Mouse (Mus musculus) forebrain, embryonic 14.5 days (tissue): ENCODE measurements around the gene Hyal2. TPM values are rescaled to one million over a fixed set of nuclear protein-coding genes. Genes with fewer than 3 reads are reported as not detected.

Source experiments
- ATAC-seq: fragments of 200-750 bp; cut with Nextera tagmentation; 2 replicates; pipeline ENCODE4 v1.8.0; 2017; ENCODE audit warnings: mild to moderate bottlenecking, moderate library complexity
- DNase-seq: peaks from one replicate; pipeline ENCODE4 v3.0.0-alpha.2; 2015; ENCODE audit warnings: low spot score
- H3K27ac ChIP-seq: fragments of 300-500 bp; sonication (generic); 2 replicates; pipeline ENCODE4 v1.5.1; 2014; ENCODE audit warnings: low read depth, mild to moderate bottlenecking, control low read depth, low read length, moderate library complexity
- H3K27me3 ChIP-seq: fragments of 300-500 bp; sonication (generic); replicated peaks from 2 replicates; pipeline ENCODE4 v1.6.1; 2014; ENCODE audit warnings: low read length, control low read depth, mixed read lengths; ENCODE audit not compliant: control insufficient read depth, insufficient read depth
- H3K36me3 ChIP-seq: fragments of 300-500 bp; sonication (generic); 2 replicates; pipeline ENCODE4 v1.6.1; 2014; ENCODE audit warnings: low read length, control low read depth; ENCODE audit not compliant: control insufficient read depth, insufficient read depth
- H3K4me1 ChIP-seq: fragments of 300-500 bp; sonication (generic); 2 replicates; pipeline ENCODE4 v1.6.1; 2014; ENCODE audit warnings: antibody characterized with exemption, low read length, control low read depth; ENCODE audit not compliant: control insufficient read depth, insufficient read depth
- H3K4me2 ChIP-seq: fragments of 300-500 bp; sonication (generic); 2 replicates; pipeline ENCODE4 v1.6.1; 2014; ENCODE audit warnings: mild to moderate bottlenecking, control low read depth, low read length
- H3K4me3 ChIP-seq: fragments of 300-500 bp; sonication (generic); 2 replicates; pipeline ENCODE4 v1.5.1; 2014; ENCODE audit warnings: low read depth, low read length, control low read depth
- H3K9ac ChIP-seq: fragments of 300-500 bp; sonication (generic); 2 replicates; pipeline ENCODE4 v1.6.1; 2014; ENCODE audit warnings: mild to moderate bottlenecking, low read length, control low read depth, moderate library complexity
- H3K9me3 ChIP-seq: fragments of 300-500 bp; sonication (generic); replicated peaks from 2 replicates; pipeline ENCODE4 v1.6.1; 2016; ENCODE audit warnings: low read length, control low read depth, mixed read lengths; ENCODE audit not compliant: control insufficient read depth
- WGBS: fragments of 180-500 bp; shearing (Covaris S2); extraction: QIAGEN DNeasy Blood & Tissue Kit; methylation state at CpG from one replicate; pipeline ENCODE4 v1.1.7; 2014; 5-methylcytosine and 5-hydroxymethylcytosine counted together
- polyA plus RNA-seq: library from polyadenylated mRNA; unstranded; fragments of >200 nt; fragmentation: Nextera tagmentation; extraction: Ambion mirVana; gene quantifications from 2 replicates; pipeline ENCODE4 v1.2.1, GENCODE M21; 2014

Gene Hyal2
- polyA plus RNA-seq, 1 experiment from 2014 or later: 109 TPM

DNA sequence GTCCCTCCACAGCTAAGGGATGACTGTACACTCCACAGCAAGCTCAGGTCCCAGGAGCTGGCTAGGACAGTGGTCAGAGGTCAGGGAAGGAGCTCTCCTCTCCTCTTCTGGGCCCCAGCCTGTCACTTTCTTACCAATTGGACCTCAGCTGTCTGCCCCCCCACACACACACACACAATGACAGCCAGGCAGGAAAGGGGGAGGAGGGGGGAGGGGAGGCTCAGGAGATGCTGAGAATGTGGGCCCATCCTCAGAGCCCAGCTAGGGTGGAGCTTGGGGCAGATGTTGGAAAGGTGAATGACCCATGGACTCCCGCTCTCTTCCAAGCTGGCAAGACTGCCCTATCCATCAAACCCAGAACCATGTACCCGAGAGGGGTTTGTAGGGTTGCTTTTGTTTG, 39.3 kb downstream of the Hyal2 start:
- H3K27ac ChIP-seq: no peak overlapping the region
- H3K4me2 ChIP-seq: no peak overlapping the region
- no peak for ATAC-seq
- DNase-seq: no peak
- peaks cover 13% of the 10 kb centered on the region for H3K4me1 ChIP-seq
- 61% methylated on average over 2 of the region's 2 CpGs for WGBS
- H3K27me3 ChIP-seq: no peaks in the 10 kb centered on the region
- no peaks in the 10 kb centered on the region for H3K9me3 ChIP-seq
- H3K4me3 ChIP-seq: no peak overlapping the region
- no peak overlapping the region for H3K9ac ChIP-seq
- H3K36me3 ChIP-seq: no peaks in the 10 kb centered on the region

DNA sequence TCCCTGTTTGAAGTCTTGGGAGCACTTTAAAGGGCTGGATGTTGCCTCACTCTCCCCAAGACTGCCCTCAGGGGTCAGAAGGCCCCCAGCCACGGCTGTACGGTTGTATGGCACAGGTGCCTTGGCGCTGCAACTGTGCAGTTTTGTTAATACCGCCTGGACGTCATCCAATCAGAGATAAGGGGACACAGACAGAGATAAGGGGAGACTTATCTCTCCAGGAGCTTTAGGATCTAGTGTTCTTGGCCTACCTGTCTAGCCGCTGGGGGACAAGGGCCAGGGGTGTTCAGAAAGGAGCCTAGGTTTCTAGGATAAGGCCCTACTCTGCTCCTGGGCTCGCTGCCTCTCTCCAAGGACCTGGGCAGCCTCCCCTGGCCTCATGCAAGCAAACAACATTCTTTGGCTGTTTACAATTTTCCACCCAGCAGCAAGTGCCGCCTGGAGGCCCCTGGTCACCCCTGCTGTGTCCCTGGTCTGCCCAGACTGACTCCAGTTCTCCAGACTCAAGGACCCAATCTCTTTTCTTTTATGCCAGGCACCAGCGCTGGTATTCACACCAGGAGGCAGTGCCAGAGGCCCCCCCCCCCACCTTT, 40.0 kb downstream of the Hyal2 start:
- no peak overlapping the region for H3K9ac ChIP-seq
- H3K27me3 ChIP-seq: no peaks in the 10 kb centered on the region
- ATAC-seq (no peak), DNase-seq (no peak)
- peaks cover 17% of the 10 kb centered on the region for H3K4me1 ChIP-seq
- H3K4me3 ChIP-seq: no peak overlapping the region
- no peaks in the 10 kb centered on the region for H3K9me3 ChIP-seq
- H3K36me3 ChIP-seq: no peaks in the 10 kb centered on the region
- WGBS: 56% methylated on average over 9 of the region's 9 CpGs
- no peak overlapping the region for H3K4me2 ChIP-seq
- no peak overlapping the region for H3K27ac ChIP-seq

DNA sequence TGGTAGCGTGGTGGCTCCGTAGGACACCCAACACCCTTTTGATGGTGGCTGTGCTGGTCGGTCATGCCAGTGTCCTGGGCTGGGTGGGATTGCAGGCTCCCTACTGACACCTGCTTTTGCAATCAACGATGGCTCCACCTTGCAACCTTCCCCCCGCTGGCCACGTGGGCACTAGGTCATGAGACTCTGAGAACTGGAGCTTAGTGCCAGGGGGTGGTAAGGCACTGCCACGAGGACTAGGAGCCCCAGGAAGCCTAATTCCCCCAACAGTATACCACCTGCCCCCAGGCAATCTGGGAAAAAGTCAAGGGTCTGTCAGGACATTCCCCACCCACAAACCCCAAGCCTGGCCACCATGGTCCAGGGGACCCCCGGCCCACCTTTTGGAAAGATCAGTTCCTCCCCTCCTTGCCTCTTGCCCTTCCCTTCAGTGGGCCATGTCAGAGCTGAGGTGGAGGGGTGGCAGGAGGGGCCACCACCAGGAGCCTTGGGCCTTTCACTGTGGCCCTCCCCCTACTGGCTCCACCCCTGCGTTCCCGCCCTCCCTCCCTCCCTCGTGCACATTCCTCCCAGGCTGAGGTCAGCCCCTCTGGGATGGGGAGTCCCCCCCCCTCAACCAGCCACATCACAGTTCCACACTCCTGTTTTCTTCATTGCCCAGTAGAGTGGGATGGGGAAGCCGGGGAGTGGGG, 41.1 kb downstream of the Hyal2 start, which contains the start of gene Sema3b:
Sema3b (minus strand) TSS at position 489 of the 692 bp plus-strand sequence.
- Histone ChIP-seq H3K36me3 (peaks cover 3% of the 10 kb centered on the region; the same call in 1 of the 2 replicates), H3K4me2 (no peak within 1 kb of the TSS), H3K4me1 (peaks cover 20% of the 10 kb centered on the region)

DNA sequence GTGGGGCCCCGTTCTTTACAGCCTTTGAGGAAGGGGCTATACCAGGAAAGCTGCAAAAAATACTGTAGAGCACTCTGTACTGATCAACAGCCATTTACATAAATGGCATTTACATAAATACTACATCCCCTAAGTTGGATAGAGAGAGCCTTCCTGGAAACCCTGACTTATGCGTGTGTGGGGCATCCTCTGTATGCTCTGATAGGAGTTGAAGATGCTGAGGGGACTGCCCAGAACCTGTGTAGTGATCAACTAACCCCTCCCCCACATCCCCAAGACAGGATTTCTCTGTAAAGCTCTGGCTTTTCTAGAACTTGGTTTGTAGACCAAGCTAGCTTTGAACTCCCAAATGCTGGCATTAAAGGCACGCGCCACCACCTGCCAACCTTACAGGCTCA, 41.7 kb downstream of the Hyal2 start:
- Histone ChIP-seq H3K4me1 (peaks cover 20% of the 10 kb centered on the region), H3K9ac (no peak overlapping the region)
- WGBS: 63% methylated on average over 4 of the region's 4 CpGs

More for the DNA sequence above, 41.1 kb downstream of the Hyal2 start, which contains the start of gene Sema3b:
- Histone ChIP-seq H3K9ac (no peak within 1 kb of the TSS), H3K4me3 (no peak within 1 kb of the TSS), H3K9me3 (no peaks in the 10 kb centered on the region), H3K27me3 (no peaks in the 10 kb centered on the region), H3K27ac (no peak within 1 kb of the TSS)
- ATAC-seq (no peak), DNase-seq (no peak)
- 39% methylated on average over 12 of the region's 12 CpGs for WGBS

DNA sequence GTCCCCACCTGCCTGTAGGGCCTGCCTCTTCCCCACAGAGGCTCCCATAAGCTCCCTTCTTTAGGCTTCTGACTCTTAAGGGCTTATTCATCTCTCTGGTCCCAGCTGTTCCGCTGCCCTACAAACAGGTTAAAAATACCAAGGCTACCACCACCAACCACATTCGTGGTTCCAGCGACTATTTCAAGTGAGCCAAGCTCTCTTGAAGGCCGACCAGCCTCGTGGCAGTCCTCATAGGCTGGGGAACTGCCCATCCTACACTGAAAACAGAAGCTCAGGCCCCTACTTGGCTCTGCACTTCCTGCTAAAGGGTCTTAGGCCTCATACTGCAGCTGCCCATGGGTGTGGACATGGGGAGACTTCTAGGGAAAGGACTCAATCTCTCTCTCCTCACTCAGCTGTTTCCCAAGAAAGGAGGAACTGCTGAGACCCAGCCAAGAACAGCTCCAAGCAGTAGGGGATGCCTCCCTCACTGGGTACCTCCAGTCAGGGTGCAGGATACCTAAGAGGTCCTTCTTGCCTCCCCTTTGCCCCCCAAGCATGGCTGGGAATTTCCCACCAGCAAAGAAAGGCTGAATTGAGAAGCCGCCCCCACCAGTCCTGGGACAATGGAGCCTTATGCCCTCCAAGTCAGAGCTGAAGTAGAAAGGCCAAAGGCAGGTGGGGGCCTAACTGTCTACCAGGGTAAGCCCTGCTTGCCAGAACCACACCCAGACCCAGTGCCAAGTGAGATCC, 43.9 kb downstream of the Hyal2 start:
- H3K27ac ChIP-seq: peak overlapping the region; percentile 99
- 59% methylated on average over 6 of the region's 6 CpGs for WGBS
- DNase-seq: no peak
- H3K4me1 ChIP-seq: peaks cover 17% of the 10 kb centered on the region
- peaks cover 31% of the 10 kb centered on the region for H3K36me3 ChIP-seq
- H3K9ac ChIP-seq: peak overlapping the region; percentile 82
- no peaks in the 10 kb centered on the region for H3K9me3 ChIP-seq
- peak overlapping the region; percentile 34; the same call in 1 of the 2 replicates for H3K4me3 ChIP-seq
- peak overlapping the region; percentile 72 for H3K4me2 ChIP-seq
- no peak for ATAC-seq
- no peaks in the 10 kb centered on the region for H3K27me3 ChIP-seq

More for the DNA sequence above, 41.7 kb downstream of the Hyal2 start:
- no peak overlapping the region for H3K27ac ChIP-seq
- DNase-seq: no peak
- no peak overlapping the region for H3K4me3 ChIP-seq
- H3K9me3 ChIP-seq: no peaks in the 10 kb centered on the region
- H3K27me3 ChIP-seq: no peaks in the 10 kb centered on the region
- peaks cover 9% of the 10 kb centered on the region for H3K36me3 ChIP-seq
- ATAC-seq: no peak
- H3K4me2 ChIP-seq: no peak overlapping the region

DNA sequence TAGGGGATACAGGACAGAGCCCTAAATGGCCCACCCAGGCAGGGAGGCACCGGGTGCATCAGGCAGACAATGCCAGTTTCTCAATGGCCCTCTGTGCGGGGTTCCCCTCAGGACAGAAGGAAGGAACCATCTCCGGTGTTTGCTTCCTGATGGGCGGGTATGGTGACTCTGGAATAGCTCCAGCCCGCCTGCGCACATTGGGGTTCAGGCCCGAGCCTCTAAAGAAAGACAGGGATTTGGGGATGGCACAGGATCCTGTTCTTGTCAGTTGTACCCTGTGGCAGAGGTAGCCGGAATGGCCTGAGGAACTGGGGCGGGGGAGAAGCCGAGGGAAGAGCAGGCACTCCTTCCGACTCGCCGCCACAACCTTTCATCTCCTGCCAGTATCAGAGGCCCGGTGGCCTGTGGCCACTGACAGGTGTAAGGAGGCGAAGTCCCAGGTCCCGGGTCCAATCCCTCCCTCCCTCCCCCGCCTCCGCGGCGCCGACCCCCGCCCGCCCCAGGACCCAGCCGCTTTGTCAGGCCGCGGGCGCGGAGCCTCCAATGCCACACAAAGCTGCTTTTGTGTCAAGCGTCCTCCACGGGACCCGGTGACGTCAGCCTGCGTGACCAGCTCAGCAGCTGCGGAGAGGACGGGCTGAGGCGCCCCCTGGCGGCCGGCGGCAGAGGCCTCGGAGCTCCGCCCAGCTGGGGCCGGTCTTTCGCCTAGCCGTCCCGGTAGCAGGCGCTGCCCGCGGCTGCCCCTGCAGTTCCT, 44.6 kb downstream of the Hyal2 start:
- peak; percentile 98 for DNase-seq
- peak; percentile 96 for ATAC-seq
- WGBS: under 1% methylated on average over 44 of the region's 48 CpGs
- H3K9ac ChIP-seq: peak overlapping the region; percentile 82
- peaks cover 17% of the 10 kb centered on the region for H3K4me1 ChIP-seq
- no peaks in the 10 kb centered on the region for H3K9me3 ChIP-seq
- H3K27ac ChIP-seq: peak overlapping the region; percentile 99
- peak overlapping the region; percentile 72 for H3K4me2 ChIP-seq
- peaks cover 36% of the 10 kb centered on the region for H3K36me3 ChIP-seq
- H3K4me3 ChIP-seq: peak overlapping the region; percentile 34
- no peaks in the 10 kb centered on the region for H3K27me3 ChIP-seq

DNA sequence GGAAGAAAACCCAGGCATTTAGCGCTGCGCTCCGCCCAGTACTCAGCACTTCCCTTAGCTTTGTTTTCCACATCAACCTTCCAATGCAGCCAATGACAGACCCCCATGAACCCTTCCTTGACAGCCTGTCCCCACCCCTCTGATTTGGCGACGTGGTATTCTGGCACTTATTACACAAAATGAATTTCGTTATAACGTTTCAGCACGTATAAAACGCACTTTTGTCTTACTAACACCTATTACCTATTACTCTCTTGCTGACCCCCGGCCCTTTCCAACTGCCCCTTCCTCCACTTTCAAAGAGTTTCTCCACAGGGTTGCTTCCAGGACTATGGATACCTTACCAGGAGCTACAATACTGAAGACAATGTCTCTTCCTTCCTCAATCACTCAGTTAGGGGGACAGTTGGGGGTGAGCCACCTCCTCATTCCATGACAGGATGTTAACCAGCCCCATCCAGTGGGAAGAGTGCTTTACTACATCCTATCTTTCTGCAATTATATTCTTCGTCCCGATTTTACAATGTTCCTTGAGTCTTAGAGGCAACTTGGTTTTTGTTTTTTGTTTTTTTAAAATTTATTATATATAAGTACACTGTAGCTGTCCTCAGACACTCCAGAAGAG, 45.3 kb downstream of the Hyal2 start:
- Histone ChIP-seq H3K9me3 (no peaks in the 10 kb centered on the region), H3K36me3 (peaks cover 42% of the 10 kb centered on the region), H3K4me3 (peak overlapping the region; percentile 34), H3K9ac (peak overlapping the region; percentile 82), H3K4me1 (peaks cover 17% of the 10 kb centered on the region), H3K4me2 (peak overlapping the region; percentile 72), H3K27ac (peak overlapping the region; percentile 99), H3K27me3 (no peaks in the 10 kb centered on the region)
- ATAC-seq: peak; percentile 24
- DNase-seq: peak; percentile 73
- WGBS: 10% methylated on average over 12 of the region's 12 CpGs

DNA sequence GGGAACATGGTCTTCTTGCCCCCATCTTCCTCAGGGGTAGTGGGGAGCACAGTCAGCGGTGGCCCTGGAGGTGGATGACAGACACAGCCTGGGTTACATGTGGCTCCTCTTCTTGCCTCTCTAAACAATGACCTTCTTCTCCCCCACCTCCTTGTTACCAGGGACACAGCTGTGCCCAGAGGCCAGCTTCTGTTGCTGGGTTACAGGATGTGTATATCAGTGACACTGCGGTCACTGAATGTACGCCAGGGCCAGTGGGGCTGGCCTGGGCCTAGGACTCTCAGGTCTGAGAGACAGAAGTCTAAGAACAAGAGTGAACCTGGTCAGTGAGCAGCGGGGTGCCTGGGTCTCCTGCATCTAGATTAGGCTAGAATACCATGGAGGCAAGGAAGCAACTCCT, 47.3 kb downstream of the Hyal2 start:
- Histone ChIP-seq H3K9ac (no peak overlapping the region), H3K4me3 (no peak overlapping the region), H3K36me3 (peaks cover 62% of the 10 kb centered on the region), H3K27me3 (no peaks in the 10 kb centered on the region), H3K4me2 (no peak overlapping the region), H3K9me3 (no peaks in the 10 kb centered on the region), H3K27ac (no peak overlapping the region), H3K4me1 (peaks cover 18% of the 10 kb centered on the region)
- 90% methylated on average over 4 of the region's 4 CpGs for WGBS
- DNase-seq (no peak), ATAC-seq (no peak)
